ENCODE assay signal across 10 mouse cellular contexts in the genomic region with DNA sequence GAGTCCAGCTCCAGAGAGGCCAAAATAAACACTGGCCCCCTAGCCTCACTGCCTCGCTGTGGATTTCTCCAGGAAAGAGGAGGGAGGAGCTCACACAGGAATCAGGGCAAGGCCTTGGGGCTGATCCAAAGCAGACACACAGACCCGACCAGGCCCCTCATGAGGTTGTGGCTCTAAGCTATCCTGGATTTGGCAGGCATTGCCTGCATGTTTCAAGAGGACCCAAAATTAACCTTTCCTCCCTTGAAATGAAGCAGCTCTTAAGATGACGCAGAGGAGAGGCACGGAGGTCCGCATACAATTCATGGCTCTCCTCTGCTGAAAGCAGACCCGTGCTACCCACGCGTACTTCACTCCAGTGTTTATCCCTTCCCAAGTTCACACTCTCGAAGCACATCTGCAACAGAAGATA. TPM values are rescaled to one million over a fixed set of nuclear protein-coding genes. Genes with fewer than 3 reads are reported as not detected.
DNase-seq lines count a peak whose midpoint lies in the region; ATAC-seq lines count a peak whose summit lies in the region.
"Had no signal": no experiment of that assay in that cellular context is flagged by ENCODE, and none has a peak within 500 bp of the region (broad histone marks: within the 10 kb centered on the region; RNA-seq: fewer than 3 reads in every experiment).

No protein-coding gene starts in this region.

- H3K9me3 ChIP-seq in liver, embryonic 11.5 days (ENCODE audit: control insufficient read depth, low read length), result no peaks in the 10 kb centered on the region
- H3K9me3 ChIP-seq: G1E had no signal

- peak; percentile 78 for DNase-seq in 3T3-L1 (ENCODE audit: low read depth, low spot score)
- peak; percentile 37 for DNase-seq in embryo, embryonic 11 days
- DNase-seq in heart, postnatal 10 days, result peak; percentile 67 to 70
- DNase-seq in liver, embryonic 11.5 days (ENCODE audit: low spot score), result no peak
- no peak for DNase-seq in retina, embryonic 14.5 days (ENCODE audit: low spot score)
- no peak for DNase-seq in spleen, postnatal 36 days (ENCODE audit: low spot score in 2 of 2)
- no peak for DNase-seq in right cerebral cortex, adult 2 months (ENCODE audit: low spot score in 2 of 2)
- DNase-seq in thymus, postnatal 4 days, result no peak

- H3K4me2 ChIP-seq in liver, embryonic 11.5 days, result no peak overlapping the region

- H3K27me3 ChIP-seq in liver, embryonic 11.5 days (replicated peaks; ENCODE audit: control insufficient read depth, insufficient read depth, low read length), result no peaks in the 10 kb centered on the region

- 0 out of 2 replicates have a peak, but pooled peaks have one; percentile 34 for ATAC-seq in liver, embryonic 11.5 days (replicated peaks; ENCODE audit: low FRiP score)

- H3K4me1 ChIP-seq in liver, embryonic 11.5 days (replicated peaks; ENCODE audit: control insufficient read depth, insufficient read depth, low read length), result no peaks in the 10 kb centered on the region; the same call in 1 of the 2 replicates

- H3K9ac ChIP-seq in liver, embryonic 11.5 days (ENCODE audit: low read depth, low read length), result no peak overlapping the region

- no peak overlapping the region for H3K27ac ChIP-seq in liver, embryonic 11.5 days (ENCODE audit: low read depth, low read length)
- H3K27ac ChIP-seq: macrophage had no signal

- no peaks in the 10 kb centered on the region for H3K36me3 ChIP-seq in liver, embryonic 11.5 days (ENCODE audit: control insufficient read depth, insufficient read depth, low read length)
- H3K36me3 ChIP-seq: G1E had no signal

- 43% methylated on average over 9 of the region's 9 CpGs for WGBS in liver, embryonic 11.5 days

- H3K4me3 ChIP-seq in liver, embryonic 11.5 days (ENCODE audit: low read depth, low read length), result no peak overlapping the region

- intact Hi-C loops in heart, postnatal 10 days (cut with DNase I), result no loop called here

RNA-seq across cellular contexts. Expression of gene Ddr2, which starts 46.5 kb away (rescaled TPM):
- 10 to 100 TPM; 27.8 to 30.5 TPM for total RNA-seq in heart, postnatal 10 days (2021)
- polyA plus RNA-seq in liver, embryonic 11.5 days (2014; fragmentation: Nextera tagmentation; extraction: Ambion mirVana), result 7.1 and 9.8 TPM in 2 replicates
- polyA plus RNA-seq: G1E had no signal

Comparison
In these comparisons a context has a peak if more than half of its experiments do, and no peak if none do; other contexts are left out.
1. DNase-seq: peak in 3T3-L1 (single experiment), embryo, embryonic 11 days (single experiment) and heart, postnatal 10 days (2 of 2); none in liver, embryonic 11.5 days (single experiment), retina, embryonic 14.5 days (single experiment), spleen, postnatal 36 days (0 of 2), right cerebral cortex, adult 2 months (0 of 2) and thymus, postnatal 4 days (single experiment).